Mouse (Mus musculus) right cerebral cortex, postnatal 10 days (tissue): ENCODE measurements at regions not wholly inside any gene's neighbourhood (a gene's known extent, or its start where the extent isn't known, plus 50 kb on each side); places are given as distances from the start of the nearest gene placed in this dataset.

Source experiments
- DNase-seq, 2 experiments: peaks; one replicate each; pipeline ENCODE4 v3.0.0; 2021; ENCODE audit warnings: low spot score in 2 of 2

DNA sequence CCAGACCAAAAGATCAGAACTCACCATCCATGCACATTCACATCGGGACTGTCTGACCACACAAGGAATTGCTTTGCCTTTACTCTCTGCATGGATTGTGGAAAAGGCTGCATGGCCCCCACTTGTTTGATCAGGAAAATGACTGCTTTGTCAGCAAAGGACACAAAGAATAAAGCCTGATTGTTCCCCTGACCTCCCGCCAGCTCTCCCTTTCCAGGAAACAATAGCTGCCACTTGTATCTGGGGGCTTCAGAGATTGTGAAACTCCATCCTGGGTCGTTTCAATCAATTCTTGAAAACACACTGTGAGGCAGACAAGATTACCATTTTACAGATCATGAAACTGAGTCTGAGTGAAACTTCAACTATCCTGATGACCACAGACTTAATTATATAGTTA lies 70.7 kb downstream of the Zic3 start:
- DNase-seq = no peak

DNA sequence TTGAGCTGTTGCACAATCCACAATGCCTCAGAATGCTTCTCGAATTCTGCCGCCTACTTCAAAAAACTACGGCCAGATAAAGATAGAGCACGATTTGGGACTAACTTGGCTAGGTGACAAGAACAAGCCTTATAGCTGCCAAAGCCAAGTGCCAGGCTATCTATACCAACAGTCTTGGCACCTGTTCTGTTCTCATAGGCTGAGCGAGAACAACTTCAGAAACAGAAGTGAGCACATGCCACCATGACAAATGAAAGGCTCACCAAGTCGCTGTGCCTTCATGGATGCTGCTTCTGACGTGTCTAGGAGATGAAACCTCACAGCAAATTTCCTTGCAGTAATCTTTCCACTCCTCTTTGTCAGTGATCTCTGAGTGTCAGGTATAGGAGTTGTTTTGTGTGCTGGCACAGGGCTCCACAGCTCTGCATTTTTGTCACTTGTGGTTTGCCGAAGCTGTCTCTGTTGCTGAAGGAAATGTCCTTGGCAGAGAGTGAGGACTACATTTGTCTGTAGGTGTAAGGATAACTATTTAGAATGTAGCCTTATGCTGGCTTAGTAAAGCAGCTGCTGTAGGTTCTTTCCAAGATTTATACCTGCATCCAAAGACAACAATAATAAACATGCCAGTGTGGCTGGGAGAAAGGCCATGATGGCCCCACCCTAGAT lies 95.4 kb downstream of the Zic3 start:
- peak in 1 of 2 experiments; percentile 21 for DNase-seq

DNA sequence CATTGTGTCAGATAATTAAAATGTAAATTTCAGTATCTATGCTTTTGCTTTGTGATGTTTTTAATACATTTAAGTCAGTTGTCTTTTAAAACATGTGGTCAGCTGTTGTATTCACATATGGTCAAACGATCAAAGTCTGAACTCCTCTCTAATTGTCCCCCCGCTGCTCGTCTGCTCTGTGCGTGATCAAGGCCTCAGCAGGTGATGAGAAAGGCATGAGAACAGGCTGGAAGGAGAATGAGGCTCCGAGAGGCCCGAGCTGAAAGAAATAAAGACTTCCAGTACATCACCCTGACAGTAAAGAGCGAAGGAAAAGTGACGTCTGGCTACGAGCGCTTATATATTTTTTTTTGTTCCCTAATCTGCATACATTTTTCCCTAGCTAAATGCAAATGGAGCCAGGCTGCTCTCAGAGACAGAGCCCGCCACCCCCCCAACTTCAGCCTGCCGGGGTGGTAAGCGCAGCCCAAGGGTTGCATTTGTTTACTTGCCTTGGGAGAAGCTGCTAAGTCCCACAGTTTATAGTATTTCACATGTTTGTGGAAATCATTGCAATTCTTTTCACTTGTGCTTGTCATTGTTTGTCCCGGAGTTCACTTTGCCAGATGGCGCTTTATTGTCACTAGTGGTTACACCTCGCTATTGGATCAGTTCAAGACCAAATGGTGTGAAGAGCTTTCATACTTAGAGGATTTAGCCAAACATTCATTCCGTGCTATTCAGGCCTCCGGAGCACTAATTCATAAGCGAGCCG lies 133.0 kb downstream of the Zic3 start:
- DNase-seq = no peak

DNA sequence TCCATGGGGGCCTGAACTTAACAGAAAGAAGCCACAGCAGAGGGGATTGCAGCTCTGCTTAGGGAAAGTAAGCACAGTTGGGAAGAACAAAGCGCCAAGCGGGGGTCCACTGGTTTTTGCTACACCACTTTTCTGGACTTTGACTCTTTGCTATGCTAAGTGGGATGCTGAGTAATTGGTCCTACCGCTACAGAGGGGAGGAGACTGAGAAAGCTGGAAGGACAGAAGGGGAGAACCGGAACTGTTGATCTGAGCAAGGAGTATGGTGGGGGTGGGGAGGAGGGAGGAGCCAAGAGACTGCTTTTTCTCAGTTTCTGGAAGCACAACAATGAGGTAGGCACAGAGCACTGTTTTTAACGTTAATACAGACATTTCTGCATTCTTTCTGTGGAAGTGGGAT lies 134.9 kb downstream of the Zic3 start:
- no peak for DNase-seq

DNA sequence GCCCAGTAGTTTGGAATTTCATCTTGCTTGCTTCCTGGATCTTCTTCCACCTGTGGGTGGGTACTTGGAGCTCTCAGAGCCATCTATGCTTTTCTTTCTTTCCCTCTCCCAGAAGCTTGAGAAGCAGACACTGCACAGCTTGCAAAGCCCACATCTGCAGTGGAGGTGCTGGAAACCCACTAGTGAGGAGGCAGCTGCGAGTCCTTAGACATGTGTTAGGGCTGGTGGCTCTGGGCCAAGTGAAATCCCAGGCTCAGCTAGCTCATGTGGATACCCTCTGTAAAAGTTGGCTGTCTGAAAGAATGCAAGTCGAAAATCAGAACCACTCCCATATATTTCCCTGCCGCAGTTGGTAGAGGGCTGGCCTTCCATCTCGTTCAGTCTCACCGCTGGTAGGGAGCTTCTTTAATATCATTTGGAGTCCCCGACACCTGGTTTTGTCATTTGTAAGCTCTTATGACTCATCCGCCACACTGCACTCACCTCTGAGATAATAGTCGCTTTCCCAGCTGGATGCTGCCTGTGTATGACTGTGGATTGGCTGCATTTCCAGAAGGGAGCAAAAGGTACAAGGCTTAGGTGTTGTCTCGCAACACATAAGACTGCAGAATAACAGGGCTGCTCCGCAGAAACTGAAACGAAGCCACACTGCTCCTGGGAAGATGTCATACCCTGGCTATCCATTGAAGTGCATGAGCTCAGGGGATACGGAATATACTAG lies 143.8 kb downstream of the Zic3 start:
- peak; percentile 28 to 33 for DNase-seq

DNA sequence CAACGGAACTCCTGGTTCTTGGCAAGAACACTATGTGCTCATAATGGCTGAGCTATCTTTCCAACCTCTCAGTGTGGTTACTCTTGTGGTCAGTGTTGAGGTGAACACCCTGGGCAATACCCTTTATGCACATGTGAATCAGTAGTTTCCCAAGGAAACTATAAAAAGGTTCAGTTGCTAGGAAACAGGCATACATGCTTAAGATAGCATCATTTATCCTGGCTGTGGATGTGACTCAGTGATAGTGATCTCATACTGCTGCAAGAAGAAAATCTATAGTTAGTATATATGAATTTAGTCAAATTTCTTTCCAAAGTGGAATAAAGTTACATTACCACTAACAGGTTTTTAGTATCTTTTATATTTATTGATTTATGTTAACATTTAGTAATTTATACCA lies 151.8 kb downstream of the Zic3 start:
- no peak for DNase-seq
